Mouse (Mus musculus): ENCODE measurements around the gene Nxph4. TPM values are rescaled to one million over a fixed set of nuclear protein-coding genes. Genes with fewer than 3 reads are reported as not detected.

Gene Nxph4
- polyA plus RNA-seq, 2 experiments: 0.13 TPM; not detected in 1

- peak in 1 of 3 experiments; percentile 22 for DNase-seq (ENCODE audit: low read depth in 3 of 3, low spot score in 3 of 3)
- Histone ChIP-seq H3K4me2 (ENCODE audit: low read depth) (no peak overlapping the region), H3K36me3 (replicated peaks; ENCODE audit: control insufficient read depth, insufficient read depth, low read depth) (no peaks in the 10 kb centered on the region), H3K9ac (replicated peaks) (no peak overlapping the region), H3K27ac (no peak overlapping the region), H3K4me1 (replicated peaks; ENCODE audit: control insufficient read depth in 2 of 2, insufficient read depth in 2 of 2, low read length in 1 of 2) (no peaks in the 10 kb centered on the region), H3K9me3 (ENCODE audit: control insufficient read depth, low read length) (no peaks in the 10 kb centered on the region), H3K4me3 (ENCODE audit: insufficient read depth in 1 of 2, low read depth in 2 of 2, low read length in 2 of 2) (no peak overlapping the region), H3K27me3 (ENCODE audit: control insufficient read depth, insufficient read depth, low read length) (no peaks in the 10 kb centered on the region)
- no peak for ATAC-seq (ENCODE audit: insufficient read depth)
- TF ChIP-seq EP300 (IDR thresholded peaks at IDR 0.05; ENCODE audit: low read depth) (no peak), CTCF (IDR thresholded peaks at IDR 0.05; ENCODE audit: low read depth) (peak; percentile 83)
- 49% methylated on average over 18 of the region's 18 CpGs for WGBS (ENCODE audit: insufficient replicate concordance)
Observed at GRCm38 (mm10) chr10:127576381-127576961, 42.1 kb upstream of the Nxph4 start.

- no peak overlapping the region for H3K4me3 ChIP-seq (ENCODE audit: insufficient read depth in 1 of 2, low read depth in 2 of 2, low read length in 2 of 2)
- 68% methylated on average over 7 of the region's 7 CpGs for WGBS (ENCODE audit: insufficient replicate concordance)
- no peak overlapping the region for H3K27ac ChIP-seq
- no peak overlapping the region for H3K4me2 ChIP-seq (ENCODE audit: low read depth)
- no peak overlapping the region for H3K9ac ChIP-seq (replicated peaks)
- H3K36me3 ChIP-seq (replicated peaks; ENCODE audit: control insufficient read depth, insufficient read depth, low read depth): no peaks in the 10 kb centered on the region
- no peak for ATAC-seq (ENCODE audit: insufficient read depth)
- H3K4me1 ChIP-seq (replicated peaks; ENCODE audit: control insufficient read depth in 2 of 2, insufficient read depth in 2 of 2, low read length in 1 of 2): peaks cover 3 to 6% of the 10 kb centered on the region in 2 experiments
- DNase-seq (ENCODE audit: low read depth in 3 of 3, low spot score in 3 of 3): no peak
- no peak for TF ChIP-seq EP300 (IDR thresholded peaks at IDR 0.05; ENCODE audit: low read depth)
- TF ChIP-seq CTCF (IDR thresholded peaks at IDR 0.05; ENCODE audit: low read depth): no peak
- H3K27me3 ChIP-seq (ENCODE audit: control insufficient read depth, insufficient read depth, low read length): no peaks in the 10 kb centered on the region
- no peaks in the 10 kb centered on the region for H3K9me3 ChIP-seq (ENCODE audit: control insufficient read depth, low read length)
Observed at GRCm38 (mm10) chr10:127575741-127576140, 41.4 kb upstream of the Nxph4 start.

- ATAC-seq (ENCODE audit: insufficient read depth): no peak
- WGBS (ENCODE audit: insufficient replicate concordance): 73% methylated on average over 5 of the region's 5 CpGs
- Histone ChIP-seq H3K4me2 (ENCODE audit: low read depth) (no peak overlapping the region), H3K36me3 (replicated peaks; ENCODE audit: control insufficient read depth, insufficient read depth, low read depth) (no peaks in the 10 kb centered on the region), H3K4me3 (ENCODE audit: insufficient read depth in 1 of 2, low read depth in 2 of 2, low read length in 2 of 2) (no peak overlapping the region), H3K27me3 (ENCODE audit: control insufficient read depth, insufficient read depth, low read length) (no peaks in the 10 kb centered on the region), H3K9ac (replicated peaks) (no peak overlapping the region), H3K9me3 (ENCODE audit: control insufficient read depth, low read length) (no peaks in the 10 kb centered on the region), H3K4me1 (replicated peaks; ENCODE audit: control insufficient read depth in 2 of 2, insufficient read depth in 2 of 2, low read length in 1 of 2) (peaks cover 7 to 15% of the 10 kb centered on the region in 2 experiments), H3K27ac (no peak overlapping the region)
- no peak for DNase-seq (ENCODE audit: low read depth in 3 of 3, low spot score in 3 of 3)
- no peak for TF ChIP-seq CTCF (IDR thresholded peaks at IDR 0.05; ENCODE audit: low read depth)
- TF ChIP-seq EP300 (IDR thresholded peaks at IDR 0.05; ENCODE audit: low read depth): no peak
Observed at GRCm38 (mm10) chr10:127572281-127572680, 37.9 kb upstream of the Nxph4 start.

- H3K9ac ChIP-seq (replicated peaks): no peak overlapping the region
- no peak overlapping the region; the same call in 1 of the 2 replicates for H3K27ac ChIP-seq
- peaks cover 7 to 15% of the 10 kb centered on the region in 2 experiments for H3K4me1 ChIP-seq (replicated peaks; ENCODE audit: control insufficient read depth in 2 of 2, insufficient read depth in 2 of 2, low read length in 1 of 2)
- H3K4me2 ChIP-seq (ENCODE audit: low read depth): peak overlapping the region; percentile 20; the same call in 1 of the 2 replicates
- 61% methylated on average over 17 of the region's 17 CpGs for WGBS (ENCODE audit: insufficient replicate concordance)
- TF ChIP-seq CTCF (IDR thresholded peaks at IDR 0.05; ENCODE audit: low read depth) (no peak), EP300 (IDR thresholded peaks at IDR 0.05; ENCODE audit: low read depth) (no peak)
- H3K27me3 ChIP-seq (ENCODE audit: control insufficient read depth, insufficient read depth, low read length): no peaks in the 10 kb centered on the region
- DNase-seq (ENCODE audit: low read depth in 3 of 3, low spot score in 3 of 3) (no peak), ATAC-seq (ENCODE audit: insufficient read depth) (peak; percentile 38; the same call in 1 of the 2 replicates)
- no peaks in the 10 kb centered on the region for H3K36me3 ChIP-seq (replicated peaks; ENCODE audit: control insufficient read depth, insufficient read depth, low read depth)
- H3K9me3 ChIP-seq (ENCODE audit: control insufficient read depth, low read length): no peaks in the 10 kb centered on the region
- H3K4me3 ChIP-seq (ENCODE audit: insufficient read depth in 1 of 2, low read depth in 2 of 2, low read length in 2 of 2): no peak overlapping the region
Observed at GRCm38 (mm10) chr10:127570937-127571641, 36.7 kb upstream of the Nxph4 start.

- no peaks in the 10 kb centered on the region for H3K27me3 ChIP-seq (ENCODE audit: control insufficient read depth, insufficient read depth, low read length)
- 23% methylated on average over 6 of the region's 6 CpGs for WGBS (ENCODE audit: insufficient replicate concordance)
- H3K4me1 ChIP-seq (replicated peaks; ENCODE audit: control insufficient read depth in 2 of 2, insufficient read depth in 2 of 2, low read length in 1 of 2): peaks cover 7 to 15% of the 10 kb centered on the region in 2 experiments
- DNase-seq (ENCODE audit: low read depth in 3 of 3, low spot score in 3 of 3) (peak; percentile 60 to 63 (median 60)), ATAC-seq (ENCODE audit: insufficient read depth) (peak; percentile 87)
- peak overlapping the region; percentile 43 for H3K27ac ChIP-seq
- no peaks in the 10 kb centered on the region for H3K9me3 ChIP-seq (ENCODE audit: control insufficient read depth, low read length)
- peak overlapping the region; percentile 25 for H3K4me2 ChIP-seq (ENCODE audit: low read depth)
- no peak for TF ChIP-seq CTCF (IDR thresholded peaks at IDR 0.05; ENCODE audit: low read depth)
- no peak; the same call in 1 of the 2 replicates for TF ChIP-seq EP300 (IDR thresholded peaks at IDR 0.05; ENCODE audit: low read depth)
- H3K36me3 ChIP-seq (replicated peaks; ENCODE audit: control insufficient read depth, insufficient read depth, low read depth): no peaks in the 10 kb centered on the region
- no peak overlapping the region for H3K4me3 ChIP-seq (ENCODE audit: insufficient read depth in 1 of 2, low read depth in 2 of 2, low read length in 2 of 2)
- peak overlapping the region; percentile 24; the same call in 1 of the 2 replicates for H3K9ac ChIP-seq (replicated peaks)
Observed at GRCm38 (mm10) chr10:127570384-127570783, 36.0 kb upstream of the Nxph4 start.
